Mouse (Mus musculus): Measurements from ENCODE around the gene Psat1.

Psat1 gene

GRCm38 (mm10) chr19:15947237-15947636 is at the start of gene Psat1:
Gene Psat1, minus strand, starts transcription at chr19:15947337.
- no peak for DNase-seq (ENCODE audit: low read depth, low spot score)

GRCm38 (mm10) chr19:15990102-15990501 is 43.0 kb upstream of the Psat1 start:
- DNase-seq (ENCODE audit: low read depth, low spot score), result no peak

GRCm38 (mm10) chr19:15985172-15985713 is 38.1 kb upstream of the Psat1 start:
- DNase-seq (ENCODE audit: low read depth, low spot score), result no peak

GRCm38 (mm10) chr19:15984449-15985171 is 37.5 kb upstream of the Psat1 start, which contains the start of gene Cep78:
Gene Cep78, minus strand, starts transcription at chr19:15984989.
- DNase-seq (ENCODE audit: low read depth, low spot score), result peak; percentile 90

GRCm38 (mm10) chr19:15983739-15984344 is 36.7 kb upstream of the Psat1 start:
- DNase-seq (ENCODE audit: low read depth, low spot score), result no peak

GRCm38 (mm10) chr19:15982926-15983738 is 36.0 kb upstream of the Psat1 start:
- DNase-seq (ENCODE audit: low read depth, low spot score), result no peak

GRCm38 (mm10) chr19:15981861-15982260 is 34.7 kb upstream of the Psat1 start:
- DNase-seq (ENCODE audit: low read depth, low spot score), result peak; percentile 42

- no peak for DNase-seq (ENCODE audit: low read depth, low spot score)
These were observed 26.2 kb upstream of the Psat1 start for GRCm38 (mm10) chr19:15973365-15973764.

GRCm38 (mm10) chr19:15965082-15965481 is 17.9 kb upstream of the Psat1 start:
- DNase-seq (ENCODE audit: low read depth, low spot score), result peak; percentile 35

GRCm38 (mm10) chr19:15964533-15964932 is 17.4 kb upstream of the Psat1 start:
- no peak for DNase-seq (ENCODE audit: low read depth, low spot score)

GRCm38 (mm10) chr19:15963011-15963695 is 16.0 kb upstream of the Psat1 start:
- DNase-seq (ENCODE audit: low read depth, low spot score), result no peak

- DNase-seq (ENCODE audit: low read depth, low spot score), result no peak
These were observed 15.2 kb upstream of the Psat1 start for GRCm38 (mm10) chr19:15962313-15962712.

- DNase-seq (ENCODE audit: low read depth, low spot score), result no peak
These were observed 3.1 kb upstream of the Psat1 start for GRCm38 (mm10) chr19:15950225-15950624.

GRCm38 (mm10) chr19:15948867-15949266 is 1.7 kb upstream of the Psat1 start:
- no peak for DNase-seq (ENCODE audit: low read depth, low spot score)

- DNase-seq (ENCODE audit: low read depth, low spot score), result no peak
These were observed 1.3 kb upstream of the Psat1 start for GRCm38 (mm10) chr19:15948426-15948825.

- DNase-seq (ENCODE audit: low read depth, low spot score), result no peak
These were observed 474 bp downstream of the Psat1 start for GRCm38 (mm10) chr19:15946663-15947062.

- no peak for DNase-seq (ENCODE audit: low read depth, low spot score)
These were observed 4.1 kb downstream of the Psat1 start for GRCm38 (mm10) chr19:15943117-15943423.

- no peak for DNase-seq (ENCODE audit: low read depth, low spot score)
These were observed 4.6 kb downstream of the Psat1 start for GRCm38 (mm10) chr19:15942421-15943116.

GRCm38 (mm10) chr19:15941399-15941798 is 5.7 kb downstream of the Psat1 start:
- no peak for DNase-seq (ENCODE audit: low read depth, low spot score)

GRCm38 (mm10) chr19:15925719-15926045 is 21.5 kb downstream of the Psat1 start:
- DNase-seq (ENCODE audit: low read depth, low spot score), result no peak

Measured in retina, postnatal 7 days (tissue).